In the genomic region with DNA sequence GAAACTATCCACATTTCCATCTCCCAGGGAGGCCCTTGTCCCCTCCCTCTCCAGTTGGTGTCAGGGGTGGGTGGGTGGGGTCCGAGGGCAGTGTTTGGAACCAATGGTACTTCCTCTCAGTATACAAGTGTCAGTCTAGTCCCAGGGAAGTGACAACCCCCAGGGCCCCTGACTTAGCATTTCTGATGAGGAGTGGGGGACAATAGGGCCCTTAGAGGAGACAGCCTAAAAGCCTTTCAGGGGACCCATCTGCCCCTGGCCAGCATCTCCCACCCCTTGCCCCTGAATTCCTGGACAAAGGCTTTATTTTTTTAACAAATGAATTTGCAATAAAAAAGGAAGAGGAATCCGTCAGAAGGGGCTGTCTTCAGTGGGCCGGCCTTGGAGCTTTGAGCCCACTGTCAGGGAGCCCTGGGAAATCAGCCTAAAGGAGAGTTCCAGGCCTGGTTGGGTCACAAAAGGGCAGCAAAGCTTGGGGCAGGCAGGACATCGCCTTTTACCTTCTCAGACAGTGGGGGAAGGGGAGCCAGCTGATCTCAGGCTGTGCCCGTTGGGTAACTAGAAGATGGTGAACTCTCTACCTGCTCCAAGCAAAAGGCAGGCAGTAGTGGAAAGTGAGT, we compare ENCODE assay signal across 27 mouse cellular contexts.
A peak's percentile ranks its signal among the peaks of the same experiment; 100 is the strongest.
DNase-seq lines count a peak whose midpoint lies in the region; ATAC-seq lines count a peak whose summit lies in the region.
"Had no signal": no experiment of that assay in that cellular context is flagged by ENCODE, and none has a peak within 500 bp of the region (broad histone marks: within the 10 kb centered on the region; RNA-seq: fewer than 3 reads in every experiment).

No protein-coding gene starts in this region.

- WGBS in hindbrain, embryonic 12.5 days: 24% methylated on average over 5 of the region's 5 CpGs
- WGBS in hindbrain, embryonic 16.5 days: 26% methylated on average over 5 of the region's 5 CpGs
- WGBS in neural tube, embryonic 15.5 days: 20% methylated on average over 5 of the region's 5 CpGs

- peak; percentile 33 for DNase-seq in neural tube, embryonic 10.5 days (ENCODE audit: extremely low spot score, low spot score)
- peak; percentile 34 for DNase-seq in embryo, embryonic 9.5 days (ENCODE audit: extremely low spot score)
- DNase-seq in gastrocnemius, postnatal 4 days (ENCODE audit: low spot score in 2 of 2): no peak
- no peak for DNase-seq in spleen, adult 12 weeks (ENCODE audit: low spot score)
- DNase-seq: adrenal gland, adult 8-10 months; B cell, adult 2 months; cerebellum, adult 9-10 months; cerebellum, postnatal 36 days; forebrain, postnatal 0 days; heart, postnatal 14 days; kidney, adult 2 months; kidney, postnatal 36 days; lung, embryonic 14.5 days; lung, postnatal 14 days; right cerebral cortex, adult 18-20 months; thymus, adult 18-20 months; thymus, postnatal 25 days had no signal

- H3K9me3 ChIP-seq in hindbrain, embryonic 12.5 days (replicated peaks): no peaks in the 10 kb centered on the region
- no peaks in the 10 kb centered on the region for H3K9me3 ChIP-seq in hindbrain, embryonic 16.5 days (ENCODE audit: control insufficient read depth, low read length)
- H3K9me3 ChIP-seq in neural tube, embryonic 15.5 days (replicated peaks): no peaks in the 10 kb centered on the region
- H3K9me3 ChIP-seq: embryonic facial prominence, embryonic 12.5 days; hindbrain, embryonic 13.5 days; limb, embryonic 12.5 days; liver, embryonic 15.5 days had no signal

- H3K27me3 ChIP-seq in hindbrain, embryonic 12.5 days: no peaks in the 10 kb centered on the region
- H3K27me3 ChIP-seq in hindbrain, embryonic 16.5 days (replicated peaks; ENCODE audit: control insufficient read depth, insufficient read depth, low read length): no peaks in the 10 kb centered on the region
- H3K27me3 ChIP-seq in neural tube, embryonic 15.5 days (replicated peaks): no peaks in the 10 kb centered on the region
- H3K27me3 ChIP-seq: embryonic facial prominence, embryonic 12.5 days; hindbrain, embryonic 13.5 days; limb, embryonic 12.5 days; liver, embryonic 15.5 days had no signal

- H3K4me1 ChIP-seq in hindbrain, embryonic 12.5 days: peaks cover 8% of the 10 kb centered on the region; the same call in 1 of the 2 replicates
- H3K4me1 ChIP-seq in hindbrain, embryonic 16.5 days (ENCODE audit: control insufficient read depth, insufficient read depth, low read depth, low read length): no peaks in the 10 kb centered on the region
- H3K4me1 ChIP-seq in neural tube, embryonic 15.5 days: no peaks in the 10 kb centered on the region
- H3K4me1 ChIP-seq: hindbrain, embryonic 13.5 days; limb, embryonic 12.5 days; liver, embryonic 15.5 days had no signal

- H3K4me2 ChIP-seq in hindbrain, embryonic 12.5 days (replicated peaks): no peak overlapping the region
- H3K4me2 ChIP-seq in hindbrain, embryonic 16.5 days (ENCODE audit: low read length): no peak overlapping the region
- no peak overlapping the region for H3K4me2 ChIP-seq in neural tube, embryonic 15.5 days
- H3K4me2 ChIP-seq: embryonic facial prominence, embryonic 12.5 days; hindbrain, embryonic 13.5 days; limb, embryonic 12.5 days; liver, embryonic 15.5 days; lung, embryonic 14.5 days had no signal

- peak; percentile 77 for ATAC-seq in hindbrain, embryonic 12.5 days (ENCODE audit: low FRiP score)
- no peak for ATAC-seq in hindbrain, embryonic 16.5 days
- ATAC-seq in neural tube, embryonic 15.5 days (ENCODE audit: low FRiP score): no peak
- ATAC-seq: forebrain, postnatal 0 days had no signal

- no peak overlapping the region for H3K4me3 ChIP-seq in hindbrain, embryonic 12.5 days
- no peak overlapping the region for H3K4me3 ChIP-seq in hindbrain, embryonic 16.5 days (ENCODE audit: low read length)
- H3K4me3 ChIP-seq in neural tube, embryonic 15.5 days (replicated peaks): no peak overlapping the region
- H3K4me3 ChIP-seq: embryonic facial prominence, embryonic 12.5 days; hindbrain, embryonic 13.5 days; layer of hippocampus, adult 2 months; left cerebral cortex, adult 2 months; limb, embryonic 12.5 days; liver, embryonic 15.5 days had no signal

- H3K27ac ChIP-seq in hindbrain, embryonic 12.5 days: peak overlapping the region; percentile 17; the same call in 1 of the 2 replicates
- no peak overlapping the region for H3K27ac ChIP-seq in hindbrain, embryonic 16.5 days (ENCODE audit: low read depth, low read length)
- no peak overlapping the region for H3K27ac ChIP-seq in neural tube, embryonic 15.5 days (replicated peaks)
- H3K27ac ChIP-seq: embryonic facial prominence, embryonic 12.5 days; hindbrain, embryonic 13.5 days; layer of hippocampus, adult 2 months; left cerebral cortex, adult 2 months; limb, embryonic 12.5 days; liver, embryonic 15.5 days; stomach, postnatal 0 days had no signal

- H3K9ac ChIP-seq in hindbrain, embryonic 12.5 days: no peak overlapping the region
- no peak overlapping the region for H3K9ac ChIP-seq in hindbrain, embryonic 16.5 days (ENCODE audit: low read depth, low read length)
- no peak overlapping the region for H3K9ac ChIP-seq in neural tube, embryonic 15.5 days (replicated peaks)
- H3K9ac ChIP-seq: embryonic facial prominence, embryonic 12.5 days; forebrain, postnatal 0 days; hindbrain, embryonic 13.5 days; limb, embryonic 12.5 days; liver, embryonic 15.5 days; lung, embryonic 14.5 days had no signal

- H3K36me3 ChIP-seq in hindbrain, embryonic 12.5 days: no peaks in the 10 kb centered on the region
- H3K36me3 ChIP-seq in hindbrain, embryonic 16.5 days (ENCODE audit: control insufficient read depth, insufficient read depth, low read length): no peaks in the 10 kb centered on the region
- H3K36me3 ChIP-seq in neural tube, embryonic 15.5 days: no peaks in the 10 kb centered on the region
- H3K36me3 ChIP-seq: embryonic facial prominence, embryonic 12.5 days; hindbrain, embryonic 13.5 days; limb, embryonic 12.5 days; liver, embryonic 15.5 days had no signal

Comparison
In these comparisons a context has a peak if more than half of its experiments do, and no peak if none do; other contexts are left out.
1. DNase-seq: peak in neural tube, embryonic 10.5 days (single experiment) and embryo, embryonic 9.5 days (single experiment); none in gastrocnemius, postnatal 4 days (0 of 2) and spleen, adult 12 weeks (single experiment).